Mouse (Mus musculus): Measurements from ENCODE around the gene Pdlim4. TPM values are rescaled to one million over a fixed set of nuclear protein-coding genes. Genes with fewer than 3 reads are reported as not detected.

Pdlim4 gene
- polyA plus RNA-seq, 1 experiment from 2014 or later = 38.4 TPM

- Histone ChIP-seq H3K27ac (ENCODE audit: low read depth, low read length) (peak overlapping the region; percentile 28; the same call in 1 of the 2 replicates), H3K9me3 (ENCODE audit: control insufficient read depth, low read length) (no peaks in the 10 kb centered on the region), H3K4me1 (ENCODE audit: control insufficient read depth, insufficient read depth, low read length) (peaks cover 13% of the 10 kb centered on the region), H3K36me3 (ENCODE audit: control insufficient read depth, insufficient read depth, low read length) (no peaks in the 10 kb centered on the region), H3K27me3 (ENCODE audit: control insufficient read depth, insufficient read depth, low read length) (no peaks in the 10 kb centered on the region), H3K4me2 (peak overlapping the region; percentile 24; the same call in 1 of the 2 replicates), H3K4me3 (ENCODE audit: low read depth, low read length) (no peak overlapping the region), H3K9ac (ENCODE audit: low read length) (peak overlapping the region; percentile 35; the same call in 1 of the 2 replicates)
- 84% methylated on average over 21 of the region's 21 CpGs for WGBS
- ATAC-seq (ENCODE audit: low FRiP score) (no peak), DNase-seq (ENCODE audit: low spot score, missing footprints) (no peak)
Observed at GRCm38 (mm10) chr11:54111976-54112741, 43.3 kb upstream of the Pdlim4 start.

GRCm38 (mm10) chr11:54111291-54111690 is 42.5 kb upstream of the Pdlim4 start:
- no peak for ATAC-seq (ENCODE audit: low FRiP score)
- no peak overlapping the region for H3K27ac ChIP-seq (ENCODE audit: low read depth, low read length)
- 85% methylated on average over 7 of the region's 7 CpGs for WGBS
- no peaks in the 10 kb centered on the region for H3K27me3 ChIP-seq (ENCODE audit: control insufficient read depth, insufficient read depth, low read length)
- no peak overlapping the region for H3K4me2 ChIP-seq
- no peaks in the 10 kb centered on the region for H3K36me3 ChIP-seq (ENCODE audit: control insufficient read depth, insufficient read depth, low read length)
- no peak overlapping the region for H3K4me3 ChIP-seq (ENCODE audit: low read depth, low read length)
- DNase-seq (ENCODE audit: low spot score, missing footprints) = no peak
- peaks cover 13% of the 10 kb centered on the region for H3K4me1 ChIP-seq (ENCODE audit: control insufficient read depth, insufficient read depth, low read length)
- H3K9me3 ChIP-seq (ENCODE audit: control insufficient read depth, low read length) = no peaks in the 10 kb centered on the region
- H3K9ac ChIP-seq (ENCODE audit: low read length) = no peak overlapping the region

- Histone ChIP-seq H3K27ac (ENCODE audit: low read depth, low read length) (no peak overlapping the region), H3K4me3 (ENCODE audit: low read depth, low read length) (no peak overlapping the region), H3K27me3 (ENCODE audit: control insufficient read depth, insufficient read depth, low read length) (no peaks in the 10 kb centered on the region), H3K4me1 (ENCODE audit: control insufficient read depth, insufficient read depth, low read length) (peaks cover 13% of the 10 kb centered on the region), H3K4me2 (no peak overlapping the region), H3K36me3 (ENCODE audit: control insufficient read depth, insufficient read depth, low read length) (no peaks in the 10 kb centered on the region), H3K9me3 (ENCODE audit: control insufficient read depth, low read length) (no peaks in the 10 kb centered on the region), H3K9ac (ENCODE audit: low read length) (no peak overlapping the region)
- no peak for DNase-seq (ENCODE audit: low spot score, missing footprints)
- 86% methylated on average over 5 of the region's 5 CpGs for WGBS
- no peak for ATAC-seq (ENCODE audit: low FRiP score)
Observed at GRCm38 (mm10) chr11:54108894-54109293, 40.1 kb upstream of the Pdlim4 start.

GRCm38 (mm10) chr11:54108131-54108530 is 39.3 kb upstream of the Pdlim4 start:
- WGBS = 68% methylated on average over 3 of the region's 3 CpGs
- H3K27ac ChIP-seq (ENCODE audit: low read depth, low read length) = no peak overlapping the region

GRCm38 (mm10) chr11:54107239-54107638 is 38.4 kb upstream of the Pdlim4 start:
- ATAC-seq (ENCODE audit: low FRiP score) (no peak), DNase-seq (ENCODE audit: low spot score, missing footprints) (no peak)
- no peaks in the 10 kb centered on the region for H3K27me3 ChIP-seq (ENCODE audit: control insufficient read depth, insufficient read depth, low read length)
- 91% methylated on average over 7 of the region's 7 CpGs for WGBS
- no peak overlapping the region for H3K9ac ChIP-seq (ENCODE audit: low read length)
- H3K27ac ChIP-seq (ENCODE audit: low read depth, low read length) = no peak overlapping the region
- H3K4me3 ChIP-seq (ENCODE audit: low read depth, low read length) = no peak overlapping the region
- no peaks in the 10 kb centered on the region for H3K36me3 ChIP-seq (ENCODE audit: control insufficient read depth, insufficient read depth, low read length)
- no peaks in the 10 kb centered on the region for H3K9me3 ChIP-seq (ENCODE audit: control insufficient read depth, low read length)
- H3K4me2 ChIP-seq = no peak overlapping the region
- H3K4me1 ChIP-seq (ENCODE audit: control insufficient read depth, insufficient read depth, low read length) = peaks cover under 1% of the 10 kb centered on the region; the same call in 1 of the 2 replicates

More at GRCm38 (mm10) chr11:54108131-54108530, 39.3 kb upstream of the Pdlim4 start:
- Histone ChIP-seq H3K4me1 (ENCODE audit: control insufficient read depth, insufficient read depth, low read length) (peaks cover 7% of the 10 kb centered on the region), H3K4me2 (no peak overlapping the region), H3K4me3 (ENCODE audit: low read depth, low read length) (no peak overlapping the region), H3K36me3 (ENCODE audit: control insufficient read depth, insufficient read depth, low read length) (no peaks in the 10 kb centered on the region), H3K27me3 (ENCODE audit: control insufficient read depth, insufficient read depth, low read length) (no peaks in the 10 kb centered on the region), H3K9ac (ENCODE audit: low read length) (no peak overlapping the region), H3K9me3 (ENCODE audit: control insufficient read depth, low read length) (no peaks in the 10 kb centered on the region)
- DNase-seq (ENCODE audit: low spot score, missing footprints) (no peak), ATAC-seq (ENCODE audit: low FRiP score) (no peak)

GRCm38 (mm10) chr11:54106676-54107075 is 37.9 kb upstream of the Pdlim4 start:
- DNase-seq (ENCODE audit: low spot score, missing footprints) = no peak

GRCm38 (mm10) chr11:54105011-54105410 is 36.2 kb upstream of the Pdlim4 start:
- ATAC-seq (ENCODE audit: low FRiP score) = no peak

More at GRCm38 (mm10) chr11:54106676-54107075, 37.9 kb upstream of the Pdlim4 start:
- no peaks in the 10 kb centered on the region for H3K9me3 ChIP-seq (ENCODE audit: control insufficient read depth, low read length)
- no peak for ATAC-seq (ENCODE audit: low FRiP score)
- no peaks in the 10 kb centered on the region for H3K4me1 ChIP-seq (ENCODE audit: control insufficient read depth, insufficient read depth, low read length)
- H3K27ac ChIP-seq (ENCODE audit: low read depth, low read length) = no peak overlapping the region
- no peak overlapping the region for H3K9ac ChIP-seq (ENCODE audit: low read length)
- 81% methylated on average over 3 of the region's 3 CpGs for WGBS
- no peaks in the 10 kb centered on the region for H3K36me3 ChIP-seq (ENCODE audit: control insufficient read depth, insufficient read depth, low read length)
- H3K4me2 ChIP-seq = no peak overlapping the region
- no peak overlapping the region for H3K4me3 ChIP-seq (ENCODE audit: low read depth, low read length)
- H3K27me3 ChIP-seq (ENCODE audit: control insufficient read depth, insufficient read depth, low read length) = peaks cover 5% of the 10 kb centered on the region

GRCm38 (mm10) chr11:54102706-54103449 is 34.1 kb upstream of the Pdlim4 start:
- DNase-seq (ENCODE audit: low spot score, missing footprints) = no peak
- WGBS = 72% methylated on average over 10 of the region's 10 CpGs
- H3K4me3 ChIP-seq (ENCODE audit: low read depth, low read length) = no peak overlapping the region
- no peaks in the 10 kb centered on the region for H3K9me3 ChIP-seq (ENCODE audit: control insufficient read depth, low read length)
- H3K4me1 ChIP-seq (ENCODE audit: control insufficient read depth, insufficient read depth, low read length) = peaks cover 9% of the 10 kb centered on the region
- H3K36me3 ChIP-seq (ENCODE audit: control insufficient read depth, insufficient read depth, low read length) = no peaks in the 10 kb centered on the region
- H3K27ac ChIP-seq (ENCODE audit: low read depth, low read length) = no peak overlapping the region
- H3K27me3 ChIP-seq (ENCODE audit: control insufficient read depth, insufficient read depth, low read length) = peaks cover 13% of the 10 kb centered on the region
- no peak for ATAC-seq (ENCODE audit: low FRiP score)
- no peak overlapping the region for H3K9ac ChIP-seq (ENCODE audit: low read length)
- no peak overlapping the region for H3K4me2 ChIP-seq

More at GRCm38 (mm10) chr11:54105011-54105410, 36.2 kb upstream of the Pdlim4 start:
- no peak for DNase-seq (ENCODE audit: low spot score, missing footprints)
- Histone ChIP-seq H3K36me3 (ENCODE audit: control insufficient read depth, insufficient read depth, low read length) (no peaks in the 10 kb centered on the region), H3K27me3 (ENCODE audit: control insufficient read depth, insufficient read depth, low read length) (peaks cover 12% of the 10 kb centered on the region), H3K27ac (ENCODE audit: low read depth, low read length) (no peak overlapping the region), H3K9me3 (ENCODE audit: control insufficient read depth, low read length) (no peaks in the 10 kb centered on the region), H3K9ac (ENCODE audit: low read length) (no peak overlapping the region), H3K4me2 (no peak overlapping the region), H3K4me1 (ENCODE audit: control insufficient read depth, insufficient read depth, low read length) (peaks cover 9% of the 10 kb centered on the region), H3K4me3 (ENCODE audit: low read depth, low read length) (no peak overlapping the region)
- 97% methylated on average over 6 of the region's 6 CpGs for WGBS

GRCm38 (mm10) chr11:54101701-54102100 is 32.9 kb upstream of the Pdlim4 start:
- no peaks in the 10 kb centered on the region for H3K9me3 ChIP-seq (ENCODE audit: control insufficient read depth, low read length)
- peak overlapping the region; percentile 69; the same call in 1 of the 2 replicates for H3K9ac ChIP-seq (ENCODE audit: low read length)
- peaks cover 13% of the 10 kb centered on the region for H3K27me3 ChIP-seq (ENCODE audit: control insufficient read depth, insufficient read depth, low read length)
- H3K4me3 ChIP-seq (ENCODE audit: low read depth, low read length) = peak overlapping the region; percentile 54; the same call in 1 of the 2 replicates
- ATAC-seq (ENCODE audit: low FRiP score) (no peak), DNase-seq (ENCODE audit: low spot score, missing footprints) (no peak)
- peak overlapping the region; percentile 96 for H3K4me2 ChIP-seq
- H3K36me3 ChIP-seq (ENCODE audit: control insufficient read depth, insufficient read depth, low read length) = no peaks in the 10 kb centered on the region
- H3K27ac ChIP-seq (ENCODE audit: low read depth, low read length) = no peak overlapping the region
- peaks cover 9% of the 10 kb centered on the region for H3K4me1 ChIP-seq (ENCODE audit: control insufficient read depth, insufficient read depth, low read length)
- 73% methylated on average over 9 of the region's 9 CpGs for WGBS

Measured in midbrain, embryonic 11.5 days (tissue).